Mouse (Mus musculus): ENCODE results near the gene Atp6v1e2. TPM values are rescaled to one million over a fixed set of nuclear protein-coding genes. Genes with fewer than 3 reads are reported as not detected.

The Atp6v1e2 gene
- polyA plus RNA-seq, 2 experiments = not detected

GRCm38 (mm10) chr17:86924679-86925078, 23.0 kb downstream of the Atp6v1e2 start:
- H3K27me3 ChIP-seq (ENCODE audit: control insufficient read depth, insufficient read depth, low read length) = no peaks in the 10 kb centered on the region
- ATAC-seq (ENCODE audit: insufficient read depth) (no peak), DNase-seq (ENCODE audit: low read depth in 3 of 3, low spot score in 3 of 3) (no peak)
- H3K27ac ChIP-seq = no peak overlapping the region
- no peak overlapping the region for H3K4me3 ChIP-seq (ENCODE audit: insufficient read depth in 1 of 2, low read depth in 2 of 2, low read length in 2 of 2)
- 63% methylated on average over 3 of the region's 3 CpGs for WGBS (ENCODE audit: insufficient replicate concordance)
- H3K9me3 ChIP-seq (ENCODE audit: control insufficient read depth, low read length) = no peaks in the 10 kb centered on the region
- H3K9ac ChIP-seq (replicated peaks) = no peak overlapping the region
- H3K4me1 ChIP-seq (replicated peaks; ENCODE audit: control insufficient read depth in 2 of 2, insufficient read depth in 2 of 2, low read length in 1 of 2) = no peaks in the 10 kb centered on the region
- no peak overlapping the region for H3K4me2 ChIP-seq (ENCODE audit: low read depth)
- TF ChIP-seq CTCF (IDR thresholded peaks at IDR 0.05; ENCODE audit: low read depth) (no peak), EP300 (IDR thresholded peaks at IDR 0.05; ENCODE audit: low read depth) (no peak)
- no peaks in the 10 kb centered on the region for H3K36me3 ChIP-seq (replicated peaks; ENCODE audit: control insufficient read depth, insufficient read depth, low read depth)

GRCm38 (mm10) chr17:86919729-86920128, 28.0 kb downstream of the Atp6v1e2 start:
- WGBS (ENCODE audit: insufficient replicate concordance) = 65% methylated on average over 11 of the region's 11 CpGs

GRCm38 (mm10) chr17:86918786-86919185, 28.9 kb downstream of the Atp6v1e2 start:
- H3K27ac ChIP-seq = no peak overlapping the region
- H3K9me3 ChIP-seq (ENCODE audit: control insufficient read depth, low read length) = no peaks in the 10 kb centered on the region
- TF ChIP-seq EP300 (IDR thresholded peaks at IDR 0.05; ENCODE audit: low read depth) (no peak), CTCF (IDR thresholded peaks at IDR 0.05; ENCODE audit: low read depth) (peak; percentile 63)
- DNase-seq (ENCODE audit: low read depth in 3 of 3, low spot score in 3 of 3) = no peak
- H3K4me3 ChIP-seq (ENCODE audit: insufficient read depth in 1 of 2, low read depth in 2 of 2, low read length in 2 of 2) = no peak overlapping the region
- H3K27me3 ChIP-seq (ENCODE audit: control insufficient read depth, insufficient read depth, low read length) = no peaks in the 10 kb centered on the region
- no peaks in the 10 kb centered on the region for H3K4me1 ChIP-seq (replicated peaks; ENCODE audit: control insufficient read depth in 2 of 2, insufficient read depth in 2 of 2, low read length in 1 of 2)
- no peak for ATAC-seq (ENCODE audit: insufficient read depth)
- H3K9ac ChIP-seq (replicated peaks) = no peak overlapping the region
- H3K4me2 ChIP-seq (ENCODE audit: low read depth) = no peak overlapping the region
- 42% methylated on average over 6 of the region's 6 CpGs for WGBS (ENCODE audit: insufficient replicate concordance)
- H3K36me3 ChIP-seq (replicated peaks; ENCODE audit: control insufficient read depth, insufficient read depth, low read depth) = no peaks in the 10 kb centered on the region

More at GRCm38 (mm10) chr17:86919729-86920128, 28.0 kb downstream of the Atp6v1e2 start:
- H3K9me3 ChIP-seq (ENCODE audit: control insufficient read depth, low read length) = no peaks in the 10 kb centered on the region
- TF ChIP-seq CTCF (IDR thresholded peaks at IDR 0.05; ENCODE audit: low read depth) (no peak), EP300 (IDR thresholded peaks at IDR 0.05; ENCODE audit: low read depth) (no peak)
- no peaks in the 10 kb centered on the region for H3K4me1 ChIP-seq (replicated peaks; ENCODE audit: control insufficient read depth in 2 of 2, insufficient read depth in 2 of 2, low read length in 1 of 2)
- H3K36me3 ChIP-seq (replicated peaks; ENCODE audit: control insufficient read depth, insufficient read depth, low read depth) = no peaks in the 10 kb centered on the region
- H3K27ac ChIP-seq = no peak overlapping the region
- H3K27me3 ChIP-seq (ENCODE audit: control insufficient read depth, insufficient read depth, low read length) = no peaks in the 10 kb centered on the region
- DNase-seq (ENCODE audit: low read depth in 3 of 3, low spot score in 3 of 3) = no peak
- H3K4me2 ChIP-seq (ENCODE audit: low read depth) = no peak overlapping the region
- H3K9ac ChIP-seq (replicated peaks) = no peak overlapping the region
- ATAC-seq (ENCODE audit: insufficient read depth) = no peak
- H3K4me3 ChIP-seq (ENCODE audit: insufficient read depth in 1 of 2, low read depth in 2 of 2, low read length in 2 of 2) = no peak overlapping the region

GRCm38 (mm10) chr17:86917048-86917447, 30.6 kb downstream of the Atp6v1e2 start, which contains the start of gene Tmem247:
Tmem247 (plus strand) TSS chr17:86917348.
- 76% methylated on average over 10 of the region's 10 CpGs for WGBS (ENCODE audit: insufficient replicate concordance)
- DNase-seq (ENCODE audit: low read depth in 3 of 3, low spot score in 3 of 3) = no peak
- no peak within 1 kb of the TSS for H3K27ac ChIP-seq
- no peaks in the 10 kb centered on the region for H3K9me3 ChIP-seq (ENCODE audit: control insufficient read depth, low read length)
- TF ChIP-seq CTCF (IDR thresholded peaks at IDR 0.05; ENCODE audit: low read depth) (no peak), EP300 (IDR thresholded peaks at IDR 0.05; ENCODE audit: low read depth) (no peak)
- H3K4me1 ChIP-seq (replicated peaks; ENCODE audit: control insufficient read depth in 2 of 2, insufficient read depth in 2 of 2, low read length in 1 of 2) = peaks cover 0 to 1% of the 10 kb centered on the region in 2 experiments; a peak in 1 of 4 replicates
- H3K36me3 ChIP-seq (replicated peaks; ENCODE audit: control insufficient read depth, insufficient read depth, low read depth) = no peaks in the 10 kb centered on the region
- H3K9ac ChIP-seq (replicated peaks) = no peak within 1 kb of the TSS
- no peaks in the 10 kb centered on the region for H3K27me3 ChIP-seq (ENCODE audit: control insufficient read depth, insufficient read depth, low read length)
- no peak within 1 kb of the TSS for H3K4me2 ChIP-seq (ENCODE audit: low read depth)
- no peak for ATAC-seq (ENCODE audit: insufficient read depth)
- no peak within 1 kb of the TSS for H3K4me3 ChIP-seq (ENCODE audit: insufficient read depth in 1 of 2, low read depth in 2 of 2, low read length in 2 of 2)

GRCm38 (mm10) chr17:86915540-86915939, 32.2 kb downstream of the Atp6v1e2 start:
- H3K9ac ChIP-seq (replicated peaks) = no peak overlapping the region
- 0 out of 2 replicates have a peak, but pooled peaks have one; percentile 37 for TF ChIP-seq CTCF (IDR thresholded peaks at IDR 0.05; ENCODE audit: low read depth)
- no peak for TF ChIP-seq EP300 (IDR thresholded peaks at IDR 0.05; ENCODE audit: low read depth)
- H3K9me3 ChIP-seq (ENCODE audit: control insufficient read depth, low read length) = no peaks in the 10 kb centered on the region
- H3K4me2 ChIP-seq (ENCODE audit: low read depth) = no peak overlapping the region
- peaks cover 0 to 7% of the 10 kb centered on the region in 2 experiments; a peak in 2 of 4 replicates for H3K4me1 ChIP-seq (replicated peaks; ENCODE audit: control insufficient read depth in 2 of 2, insufficient read depth in 2 of 2, low read length in 1 of 2)
- ATAC-seq (ENCODE audit: insufficient read depth) = no peak
- 53% methylated on average over 4 of the region's 4 CpGs for WGBS (ENCODE audit: insufficient replicate concordance)
- H3K36me3 ChIP-seq (replicated peaks; ENCODE audit: control insufficient read depth, insufficient read depth, low read depth) = no peaks in the 10 kb centered on the region
- H3K27ac ChIP-seq = no peak overlapping the region
- H3K27me3 ChIP-seq (ENCODE audit: control insufficient read depth, insufficient read depth, low read length) = no peaks in the 10 kb centered on the region
- no peak overlapping the region for H3K4me3 ChIP-seq (ENCODE audit: insufficient read depth in 1 of 2, low read depth in 2 of 2, low read length in 2 of 2)
- no peak for DNase-seq (ENCODE audit: low read depth in 3 of 3, low spot score in 3 of 3)

Measured in liver, embryonic 14.5 days (tissue).